Mouse (Mus musculus): ENCODE measurements around the gene Ccdc136.
A peak's percentile ranks its signal among the peaks of the same experiment; 100 is the strongest.

The Ccdc136 gene

DNA sequence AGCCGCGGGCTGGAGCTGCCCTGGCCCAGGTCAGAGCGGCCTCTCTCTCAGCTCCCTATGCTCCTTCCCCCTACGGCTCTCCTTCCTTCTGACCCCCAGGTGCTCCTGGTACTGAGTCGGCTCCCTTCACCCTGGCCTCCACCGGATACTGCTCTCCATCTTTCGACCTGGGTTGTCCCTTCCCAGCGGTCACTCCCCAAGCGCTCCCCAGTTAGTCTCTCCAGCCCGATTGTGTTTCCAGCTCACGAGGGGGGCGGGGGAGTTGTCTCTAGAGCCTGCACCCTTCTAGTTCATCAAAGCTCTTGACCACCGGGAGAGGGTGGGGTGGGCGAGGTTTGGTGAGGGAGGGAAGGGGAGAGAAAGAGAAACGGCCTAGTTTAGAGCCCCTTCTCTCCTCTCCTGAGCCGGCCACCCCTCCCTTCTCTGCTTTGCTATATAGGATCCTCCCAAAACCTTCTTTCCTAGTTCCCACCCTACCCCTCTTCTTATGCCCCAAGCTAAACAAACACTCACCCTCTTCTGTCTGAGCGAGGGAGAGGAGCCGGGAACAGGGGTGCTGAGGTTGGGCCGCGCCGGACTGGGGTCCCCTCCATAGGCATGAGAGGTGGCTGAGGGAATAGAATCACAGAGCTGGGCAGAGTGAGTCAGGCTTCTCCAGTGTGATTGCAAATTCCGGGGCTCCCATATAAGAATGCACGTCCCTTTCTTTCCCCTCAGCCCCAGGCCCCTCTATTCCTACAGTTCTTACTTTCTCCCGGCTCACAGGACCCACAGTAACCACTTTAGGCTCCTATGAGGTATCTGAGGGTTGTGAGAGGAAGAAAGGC lies 818 bp downstream of the Ccdc136 start:
- no peak for DNase-seq

DNA sequence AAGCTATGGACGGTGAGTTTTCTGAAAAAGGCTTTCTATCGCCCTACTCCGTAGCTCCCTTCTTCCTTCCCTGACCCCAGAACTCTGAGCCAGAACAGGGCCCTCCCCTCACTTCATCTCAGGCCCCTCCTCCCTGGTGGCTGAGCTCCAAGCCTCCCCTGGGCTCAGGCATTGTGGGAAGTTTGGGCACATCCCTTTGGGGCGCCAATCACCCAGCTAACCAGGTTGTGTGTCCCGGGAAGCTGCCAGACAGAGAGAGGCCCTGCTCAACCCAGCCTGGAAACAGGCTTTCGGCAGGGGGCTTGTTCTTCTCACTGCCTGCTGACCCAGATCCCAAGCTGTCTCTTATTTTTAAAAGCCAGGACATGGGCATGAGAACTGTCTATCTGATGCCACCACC lies 1.5 kb downstream of the Ccdc136 start:
- no peak for DNase-seq

DNA sequence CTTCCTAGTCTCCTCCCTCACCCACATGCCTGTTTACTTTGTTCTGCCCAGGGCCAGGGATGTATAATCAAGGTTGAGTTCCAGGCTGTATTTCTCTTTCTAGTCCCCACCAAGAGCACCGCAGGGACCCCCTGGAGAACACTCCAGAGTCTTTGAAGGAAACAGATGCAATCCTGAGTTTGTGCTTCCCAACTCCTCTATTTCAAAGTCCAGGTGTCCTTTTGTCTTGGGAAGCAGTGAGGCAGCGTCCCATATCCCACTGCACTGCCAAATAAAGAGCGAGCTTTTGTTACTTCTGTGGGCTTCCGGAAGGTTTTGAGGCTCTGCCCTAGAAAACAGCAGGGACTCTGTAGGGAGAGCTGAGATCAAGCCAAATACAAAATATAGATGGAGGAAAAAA lies 3.7 kb downstream of the Ccdc136 start:
- no peak for DNase-seq

DNA sequence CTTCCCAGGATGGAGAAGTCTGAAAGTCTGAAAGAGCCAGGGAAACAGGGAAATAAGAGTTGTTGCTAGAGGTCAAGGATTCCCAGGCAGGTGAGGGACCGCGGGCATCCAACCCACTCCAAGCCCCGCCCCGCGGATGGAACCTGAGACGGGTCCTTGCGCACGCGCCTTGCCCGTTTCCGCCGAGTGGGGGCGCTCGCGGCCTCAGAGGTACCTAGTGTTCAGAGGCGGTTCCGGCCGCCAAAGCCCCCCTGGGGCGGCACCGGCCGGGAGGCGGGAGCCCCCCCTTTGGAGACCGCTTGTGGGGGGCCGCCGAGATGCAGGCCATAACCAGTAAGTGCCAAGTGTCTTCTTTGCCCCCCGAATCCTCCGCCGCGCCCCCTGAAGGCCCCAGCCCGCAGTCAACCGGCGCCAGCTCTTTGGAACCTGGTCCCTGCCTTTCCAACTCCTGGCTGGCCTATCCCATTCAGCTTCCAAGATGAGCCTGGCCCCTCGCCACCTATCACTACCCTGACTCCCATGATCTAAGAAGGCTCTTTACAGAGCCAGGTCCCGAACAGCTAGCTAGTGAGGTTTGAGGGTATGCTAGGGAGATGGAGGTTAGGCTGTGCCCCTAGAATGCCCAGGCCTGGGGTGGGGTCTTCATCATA lies 6.7 kb downstream of the Ccdc136 start:
- DNase-seq, result peak; percentile 68

DNA sequence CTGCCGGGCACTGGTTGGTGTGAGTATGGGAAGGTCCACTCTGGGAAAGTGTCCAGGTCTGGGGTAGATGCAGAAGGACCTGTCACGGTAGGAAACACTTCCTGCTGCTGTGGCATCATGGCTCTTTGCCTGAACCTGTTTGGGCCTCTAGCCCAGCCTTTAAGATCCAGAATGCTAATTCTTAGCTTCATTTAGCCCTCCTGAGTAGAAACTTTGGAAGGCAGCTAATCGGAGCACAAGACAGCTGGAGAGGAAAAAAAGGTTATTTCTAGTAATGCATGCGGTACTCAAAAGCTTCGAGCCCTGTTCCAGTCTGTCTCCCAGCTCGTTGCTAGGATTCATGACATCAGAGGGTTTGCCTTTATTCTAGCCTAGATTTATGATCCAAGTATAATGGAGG lies 10.3 kb downstream of the Ccdc136 start:
- no peak for DNase-seq

DNA sequence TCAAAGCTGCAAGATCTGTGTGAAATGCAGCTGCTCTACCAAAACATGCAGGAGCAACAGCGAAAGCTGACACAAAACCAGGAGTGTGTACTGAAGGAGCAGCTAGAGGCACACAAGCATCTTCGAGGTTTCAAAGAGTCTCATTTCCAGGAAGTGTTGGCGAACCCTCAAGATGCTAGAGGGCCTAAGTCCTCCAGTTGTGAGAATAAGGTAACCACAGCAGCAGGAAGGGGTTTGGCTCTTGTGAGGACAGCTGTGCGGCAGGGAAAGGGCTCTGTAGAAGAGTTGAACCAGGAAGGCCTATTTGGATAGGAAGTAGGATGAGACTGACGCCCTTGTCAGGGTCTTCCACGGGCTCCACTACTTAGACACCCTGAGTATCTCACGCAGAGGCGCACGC lies 19.3 kb downstream of the Ccdc136 start:
- DNase-seq, result peak; percentile 46

DNA sequence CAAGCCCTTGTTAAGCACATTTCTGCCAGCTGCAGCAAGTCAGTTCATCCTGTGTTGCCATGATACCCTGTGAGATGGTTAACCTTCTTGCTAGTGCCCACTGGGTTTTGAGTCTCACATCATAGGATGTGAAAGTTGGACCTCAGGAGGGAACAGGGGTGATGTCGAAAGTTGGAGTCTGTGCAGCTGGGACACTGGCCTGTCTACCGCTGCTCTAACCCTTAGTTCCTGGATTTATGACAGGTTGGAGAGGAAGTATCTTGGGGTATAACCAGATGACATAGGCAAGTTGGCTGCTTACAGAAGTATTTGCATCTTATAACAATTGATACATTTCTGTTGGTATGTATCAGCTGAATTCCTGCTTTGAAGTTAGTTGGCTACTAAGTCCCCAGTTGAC lies 24.5 kb downstream of the Ccdc136 start:
- no peak for DNase-seq

DNA sequence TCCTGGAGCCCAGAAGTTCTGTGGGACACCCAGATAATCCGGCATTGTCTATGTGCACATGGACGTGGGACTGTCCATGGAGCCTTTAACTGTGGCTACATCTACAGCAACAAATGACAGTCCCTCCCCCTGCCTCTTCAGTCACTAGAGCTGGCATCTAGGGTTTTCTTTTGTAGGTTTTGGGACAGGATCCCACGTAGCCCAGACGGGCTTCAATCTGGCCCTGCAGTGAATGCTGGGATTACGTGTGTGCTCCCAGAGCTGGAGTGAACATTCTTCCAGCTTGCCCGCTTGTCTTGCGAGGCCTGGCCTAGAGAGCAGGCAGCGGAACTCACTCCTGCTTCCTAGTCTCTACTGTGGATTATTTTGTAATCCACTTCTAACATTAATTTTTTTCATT lies 29.0 kb downstream of the Ccdc136 start:
- no peak for DNase-seq

DNA sequence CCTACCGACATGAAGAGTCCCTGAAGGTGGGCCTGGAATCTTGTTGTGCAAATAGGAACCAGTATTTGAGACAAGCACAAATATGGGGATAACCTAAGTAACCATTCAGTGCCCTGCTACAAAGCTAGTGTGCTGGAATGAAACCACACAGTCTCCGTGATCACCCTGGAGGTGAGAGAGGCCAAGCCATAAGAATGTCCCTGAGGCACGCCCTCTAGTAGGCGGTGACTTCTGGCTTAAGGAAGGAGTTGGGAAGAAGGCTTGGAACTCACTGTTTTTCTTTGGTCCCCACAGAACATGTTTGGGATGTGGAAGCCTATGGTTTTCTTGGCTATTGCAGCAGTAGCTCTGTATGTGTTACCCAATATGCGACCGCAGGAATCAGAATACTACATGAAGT lies 30.2 kb downstream of the Ccdc136 start:
- no peak for DNase-seq

DNA sequence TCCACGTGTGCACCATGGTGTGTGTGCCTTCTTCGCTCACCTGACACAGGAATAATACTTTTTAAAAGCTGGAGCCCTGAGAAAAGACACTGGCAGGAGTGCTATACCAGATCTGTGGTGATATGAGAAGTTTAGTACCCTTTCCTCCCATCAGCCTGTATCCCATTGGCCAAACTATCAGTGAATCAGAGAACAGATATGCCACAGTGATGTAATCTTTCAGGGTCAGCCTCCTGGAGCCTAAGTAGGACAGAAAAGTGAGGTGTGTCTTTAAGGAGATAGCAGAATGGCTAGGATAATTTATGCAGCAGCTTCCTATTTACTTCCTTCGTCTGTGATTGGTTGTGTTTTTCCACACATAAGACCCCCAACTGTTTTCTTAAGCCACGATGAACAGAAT lies 32.1 kb downstream of the Ccdc136 start:
- DNase-seq, result no peak

DNA sequence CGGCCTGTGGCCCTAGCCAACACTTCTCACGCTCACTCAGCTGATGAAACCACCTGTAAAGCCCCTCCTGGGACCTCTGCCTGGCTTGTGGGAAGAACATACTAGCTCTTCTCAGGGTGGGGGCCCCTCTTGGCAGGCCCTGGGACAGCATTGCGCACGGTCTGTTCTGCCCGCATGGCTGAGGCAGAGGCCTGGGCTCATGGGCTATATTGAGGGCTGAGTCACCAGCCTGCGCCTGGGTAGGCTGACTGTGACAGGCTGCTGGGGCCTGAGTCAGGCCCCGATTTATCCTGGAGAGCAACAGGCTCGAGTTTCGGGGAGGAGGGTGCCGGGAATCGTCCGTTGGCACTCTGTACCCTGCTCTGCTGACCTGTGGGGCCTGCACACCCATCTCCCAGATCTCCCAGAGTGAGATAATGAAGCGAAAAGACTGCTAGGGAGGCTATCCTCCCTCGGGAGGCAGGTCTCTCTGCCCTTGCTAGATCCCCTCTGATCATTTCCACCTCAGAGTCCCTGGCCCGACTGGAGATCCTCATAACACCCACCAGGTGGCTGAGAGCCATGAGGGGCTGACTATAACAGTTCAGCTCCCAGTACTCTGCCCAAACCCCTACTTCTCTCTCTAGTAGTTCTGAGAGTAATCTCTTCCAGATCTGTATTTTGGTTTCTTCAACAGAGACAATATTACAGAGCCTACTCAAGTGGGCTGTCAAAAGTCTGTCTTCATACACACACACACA lies 34.7 kb downstream of the Ccdc136 start:
- DNase-seq, result no peak

DNA sequence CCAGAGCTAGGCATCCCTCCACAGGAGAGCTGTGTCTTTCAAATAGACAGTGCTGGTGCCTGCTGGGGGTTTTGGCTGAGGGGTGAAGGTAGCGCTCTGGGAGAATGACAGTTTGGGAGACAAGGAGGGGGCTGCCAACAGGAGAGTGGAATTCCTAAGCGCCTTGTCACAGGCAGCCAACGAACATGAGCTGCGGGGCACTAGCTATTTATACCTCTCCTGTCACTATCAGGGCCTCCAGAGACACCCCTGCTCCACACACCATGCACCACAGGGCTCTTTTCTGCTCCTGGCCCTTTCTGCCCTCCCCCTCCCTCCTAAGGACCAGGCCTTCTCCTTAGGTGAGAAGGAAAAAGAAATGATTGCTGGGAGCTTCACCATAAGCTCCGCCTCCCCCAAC lies 35.4 kb downstream of the Ccdc136 start:
- DNase-seq, result no peak

DNA sequence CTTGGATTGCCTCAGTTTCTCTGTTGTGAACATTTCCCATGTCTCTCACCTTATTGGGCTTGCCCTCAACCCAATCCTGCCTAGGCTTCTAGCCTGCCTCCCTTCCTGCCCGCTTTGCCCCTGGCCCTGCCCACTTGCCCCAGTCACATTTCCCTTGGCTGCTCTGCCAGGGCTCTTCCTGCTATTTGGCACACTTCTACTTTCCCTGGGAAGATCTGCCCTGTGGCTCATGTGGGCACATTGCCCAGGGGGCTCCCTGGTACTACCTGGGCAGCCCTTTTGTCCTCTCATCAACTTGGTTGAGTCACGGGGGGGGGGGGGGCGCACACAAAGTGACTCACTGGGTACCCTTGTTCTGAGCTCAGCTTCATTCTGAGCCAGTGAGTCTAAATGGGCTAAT lies 36.0 kb downstream of the Ccdc136 start:
- no peak for DNase-seq

DNA sequence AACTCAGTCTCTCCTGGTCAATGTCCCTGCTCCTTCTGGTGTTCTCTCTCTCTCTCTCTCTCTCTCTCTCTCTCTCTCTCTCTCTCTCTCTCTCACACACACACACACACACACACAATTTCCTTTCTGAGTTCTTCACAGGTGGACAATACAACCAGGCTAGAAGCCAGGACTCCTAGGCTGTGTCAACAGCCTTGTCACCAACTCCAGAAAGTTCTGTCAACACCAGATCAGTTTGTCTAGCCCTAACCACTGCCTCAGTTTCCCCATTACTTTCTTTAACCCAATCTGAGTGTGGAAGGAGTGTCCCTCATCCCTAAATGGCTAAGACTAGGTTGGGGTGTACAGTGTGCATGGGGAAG lies 36.5 kb downstream of the Ccdc136 start:
- no peak for DNase-seq

DNA sequence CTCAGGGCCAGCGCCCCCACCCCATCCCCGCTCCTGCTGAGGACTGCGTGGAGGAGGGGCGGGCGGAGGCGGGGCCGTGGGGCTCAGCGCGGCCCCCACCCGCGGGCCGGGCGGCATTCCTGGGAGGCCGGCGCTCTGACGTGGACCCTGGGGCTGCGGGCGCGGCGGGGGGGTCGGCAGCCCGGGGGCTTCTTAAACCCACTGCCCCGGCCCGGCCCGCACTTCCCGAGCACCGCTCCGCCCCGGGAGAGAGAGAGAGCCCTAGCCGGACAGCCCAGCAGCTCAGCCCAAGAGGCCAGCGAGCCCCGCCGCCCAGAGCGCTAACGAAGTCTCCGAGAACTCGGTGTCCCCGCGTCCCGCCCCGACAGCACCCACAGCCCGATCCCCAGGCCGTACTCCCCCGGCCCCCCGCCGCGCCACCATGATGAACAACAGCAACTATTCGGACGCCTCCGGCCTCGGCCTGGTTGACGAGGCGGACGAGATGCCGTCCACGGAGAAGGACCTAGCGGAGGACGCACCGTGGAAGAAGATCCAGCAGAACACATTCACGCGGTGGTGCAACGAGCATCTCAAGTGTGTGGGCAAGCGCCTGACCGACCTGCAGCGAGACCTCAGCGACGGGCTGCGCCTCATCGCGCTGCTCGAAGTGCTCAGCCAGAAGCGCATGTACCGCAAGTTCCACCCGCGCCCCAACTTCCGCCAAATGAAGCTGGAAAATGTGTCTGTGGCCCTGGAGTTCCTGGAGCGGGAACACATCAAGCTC lies 37.1 kb downstream of the Ccdc136 start, which contains the start of gene Flnc:
Gene Flnc, plus strand, starts transcription at position 219 of the 766 bp plus-strand sequence.
- DNase-seq, result no peak

DNA sequence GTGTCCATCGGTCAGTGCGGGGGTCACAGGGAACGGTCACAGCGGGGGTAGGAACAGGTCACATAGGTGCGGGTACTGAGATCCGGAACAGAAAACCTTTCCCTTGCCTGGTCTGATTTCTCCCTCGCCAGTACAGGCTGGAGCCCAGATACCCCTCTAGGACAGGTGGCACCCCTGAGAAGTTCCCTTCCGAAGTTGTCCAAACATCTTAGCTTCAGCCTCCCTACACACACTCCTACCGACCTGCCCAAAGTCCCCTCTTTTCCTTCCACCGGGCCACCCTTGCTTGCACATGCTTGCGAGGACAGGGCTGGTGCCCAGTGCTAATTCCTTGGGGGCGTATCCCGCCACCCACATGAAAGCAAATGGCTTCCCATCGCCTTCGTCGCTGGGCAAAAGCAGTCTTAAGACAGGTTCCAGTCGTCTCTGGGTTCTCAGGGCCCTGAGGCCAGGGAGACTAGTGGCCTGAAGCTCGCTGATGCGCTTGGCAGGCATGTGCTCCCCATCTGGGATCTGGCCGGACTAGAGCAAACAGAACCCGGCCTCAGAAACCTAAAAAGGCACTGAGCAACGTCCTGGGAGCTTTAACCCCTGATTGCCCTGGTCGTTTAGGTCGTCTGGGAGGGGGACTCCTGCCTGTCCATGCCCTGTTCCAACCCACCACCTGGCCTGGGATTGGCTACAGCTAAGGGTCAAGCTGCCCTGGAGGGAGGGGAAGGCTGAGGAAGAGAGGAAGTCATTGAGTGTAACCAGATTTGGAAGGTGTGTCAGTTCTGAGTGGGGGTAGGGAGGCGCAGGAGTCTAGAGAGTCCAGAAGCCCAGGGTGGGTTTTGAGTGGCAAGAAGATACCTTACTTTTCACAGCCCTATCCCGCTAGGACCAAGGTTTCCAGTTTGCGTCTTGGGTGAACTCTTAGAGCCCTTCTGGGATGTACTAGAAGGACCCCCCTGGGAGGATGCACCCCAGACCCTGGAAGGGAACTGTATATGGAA lies 38.0 kb downstream of the Ccdc136 start:
- no peak for DNase-seq

DNA sequence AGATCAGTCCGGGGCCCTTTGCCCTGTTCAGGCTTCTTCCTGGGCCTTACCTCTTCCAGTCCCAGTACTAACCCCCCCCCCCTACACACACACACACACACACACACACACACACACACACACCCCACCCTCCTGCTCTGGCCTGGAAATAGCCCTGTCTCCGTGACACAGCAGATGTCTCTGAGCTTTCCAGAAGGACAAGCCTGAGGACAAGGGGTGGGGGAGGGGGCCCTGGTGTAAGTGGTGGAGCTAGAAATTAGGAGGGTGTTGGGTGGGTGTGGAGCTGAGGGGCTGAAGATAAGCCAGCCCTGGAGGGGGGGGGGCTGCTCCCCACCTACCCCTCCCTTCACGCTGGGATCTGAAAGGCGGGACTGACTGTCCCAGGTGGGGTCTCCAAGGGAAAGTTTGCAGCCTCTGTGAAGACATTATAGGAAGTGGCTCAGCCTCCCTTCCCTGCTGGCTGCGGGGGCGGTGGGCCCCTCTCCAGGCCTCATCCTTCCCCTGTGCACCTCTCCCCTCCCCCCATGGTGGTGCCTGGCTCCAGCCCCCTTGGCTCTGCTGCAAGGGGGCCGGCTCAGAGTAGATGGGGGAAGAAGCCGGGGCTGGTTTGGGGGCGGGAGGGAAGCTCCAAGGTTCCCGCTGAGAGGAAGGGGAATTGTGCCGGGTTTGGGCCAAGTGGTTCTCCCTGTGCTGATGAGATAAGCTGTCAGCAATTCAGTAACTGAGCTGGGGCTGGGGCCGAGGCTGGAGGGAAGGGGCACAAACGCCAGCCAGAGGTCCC lies 39.0 kb downstream of the Ccdc136 start:
- DNase-seq, result no peak

DNA sequence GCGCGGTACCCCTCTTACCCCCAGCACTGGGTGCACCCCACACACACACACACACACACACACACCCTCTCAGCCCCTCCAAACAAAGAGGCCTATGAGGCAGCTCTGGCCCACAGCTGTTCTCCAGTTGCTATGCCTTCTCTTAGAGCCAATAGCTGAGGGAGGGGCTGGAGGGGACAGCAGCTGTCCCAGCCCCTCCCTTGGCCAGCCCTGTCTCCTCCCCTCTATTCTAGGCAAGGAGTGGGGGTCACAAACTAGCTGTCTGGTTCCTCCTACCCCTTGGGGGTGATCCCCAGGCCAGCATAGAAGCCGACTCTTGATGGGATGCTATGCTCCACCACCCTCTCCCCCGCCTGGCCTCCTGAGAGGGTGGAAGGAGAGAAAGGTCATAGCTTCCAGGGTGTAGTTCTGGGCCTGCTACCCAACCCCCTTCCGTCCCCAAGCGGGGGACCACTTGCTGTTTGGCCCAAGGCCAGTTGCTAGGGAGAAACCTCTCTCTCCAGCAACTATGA lies 39.9 kb downstream of the Ccdc136 start:
- DNase-seq, result no peak

DNA sequence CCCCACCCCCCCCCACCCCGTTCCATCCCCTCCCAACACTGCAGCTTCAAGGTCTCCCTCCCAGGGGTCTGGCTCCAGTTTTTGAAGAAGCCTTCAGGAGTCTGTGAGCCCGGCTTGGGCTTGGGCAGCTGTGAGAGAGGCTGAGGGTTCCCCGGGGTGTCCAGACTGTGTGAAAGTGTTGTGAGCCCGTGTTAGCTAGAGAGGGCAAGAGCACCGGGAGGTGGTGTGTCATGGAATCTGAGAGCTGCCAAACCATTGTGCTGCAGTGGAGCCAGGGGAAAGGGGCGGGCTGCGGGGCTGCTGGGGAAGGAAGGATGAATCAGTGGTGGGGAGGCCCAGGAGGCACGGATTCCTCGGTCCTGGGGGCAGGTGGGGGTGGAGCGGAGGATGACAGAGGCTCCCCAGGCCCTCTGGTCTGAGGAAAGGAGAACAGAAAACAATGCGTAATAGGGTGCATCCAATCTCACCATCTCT lies 40.4 kb downstream of the Ccdc136 start:
- DNase-seq, result no peak

DNA sequence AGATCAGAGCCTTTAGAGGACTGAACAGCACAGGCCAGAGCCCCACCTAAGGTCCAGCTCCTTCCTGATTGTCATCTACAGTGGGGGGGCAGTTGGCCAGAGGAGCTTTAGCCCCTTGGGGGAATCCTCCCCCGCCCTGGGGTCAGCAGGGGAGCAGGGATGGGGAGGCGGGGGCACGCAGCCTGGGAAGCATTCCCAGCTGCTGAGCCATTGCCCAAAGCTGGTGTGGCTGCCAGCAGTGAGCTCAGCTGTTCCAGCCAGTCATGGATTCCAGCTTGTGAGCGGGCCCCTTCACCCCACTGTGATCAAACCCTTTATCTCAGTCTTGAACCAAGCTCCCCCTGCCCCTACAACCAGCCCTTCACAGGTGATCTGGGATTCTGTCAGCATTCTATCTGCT lies 43.1 kb downstream of the Ccdc136 start:
- no peak for DNase-seq

DNA sequence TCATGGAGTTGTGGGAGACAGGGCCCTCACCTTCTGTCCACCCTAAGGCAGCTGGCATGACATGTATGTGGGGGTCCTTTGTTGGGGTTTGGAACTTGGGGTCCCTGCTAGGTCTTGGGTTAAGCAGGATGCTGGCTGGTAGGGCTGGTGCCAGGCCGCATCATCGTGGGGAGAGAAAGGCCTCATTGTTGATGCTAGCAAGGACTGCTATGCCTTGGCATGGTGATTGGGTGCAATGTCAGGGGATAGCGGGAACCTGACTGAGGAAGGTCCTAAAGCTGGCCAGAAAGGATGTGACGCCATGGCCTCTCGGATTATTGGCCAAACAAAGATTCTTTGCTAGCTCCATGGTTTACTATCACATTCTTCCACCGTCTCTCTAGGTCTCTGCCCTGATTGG lies 43.7 kb downstream of the Ccdc136 start:
- DNase-seq, result no peak

Data from thymus, postnatal 4 days (tissue).